Mouse (Mus musculus) ES-E14 (cell line): ENCODE data around the gene Ppm1h.

ENCODE experiments used
- MAFK ChIP-seq: IDR thresholded peaks from 2 replicates; pipeline ENCODE4 v1.6.1; 2014; ENCODE audit warnings: mild to moderate bottlenecking, low read depth, low read length, inconsistent platforms; ENCODE audit not compliant: insufficient read depth
- ZNF384 ChIP-seq: IDR thresholded peaks from 2 replicates; pipeline ENCODE4 v1.6.1; 2012; ENCODE audit warnings: low read depth, low read length, inconsistent platforms

GRCm38 (mm10) chr10:122711381-122711811 is 32.8 kb downstream of the Ppm1h start:
- no peak for TF ChIP-seq ZNF384
- TF ChIP-seq MAFK = no peak
